Mouse (Mus musculus): Measurements from ENCODE around the gene Teddm1b. TPM values are rescaled to one million over a fixed set of nuclear protein-coding genes. Genes with fewer than 3 reads are reported as not detected.
A peak's percentile ranks its signal among the peaks of the same experiment; 100 is the strongest.

The Teddm1b gene
- total RNA-seq, 2 experiments from 2014 or later: not detected

GRCm38 (mm10) chr1:153903006-153903405, 28.9 kb downstream of the Teddm1b start:
- no peak for DNase-seq

GRCm38 (mm10) chr1:153904236-153904635, 30.1 kb downstream of the Teddm1b start:
- no peak for DNase-seq

- no peak for DNase-seq
Measured at GRCm38 (mm10) chr1:153905884-153906283, 31.7 kb downstream of the Teddm1b start.

GRCm38 (mm10) chr1:153908208-153908607, 34.1 kb downstream of the Teddm1b start:
- DNase-seq: no peak

GRCm38 (mm10) chr1:153908741-153909140, 34.6 kb downstream of the Teddm1b start:
- DNase-seq: no peak

- no peak for DNase-seq
Measured at GRCm38 (mm10) chr1:153909213-153909962, 35.2 kb downstream of the Teddm1b start.

GRCm38 (mm10) chr1:153909963-153910291, 35.8 kb downstream of the Teddm1b start:
- DNase-seq: no peak

- no peak for DNase-seq
Measured at GRCm38 (mm10) chr1:153910423-153910822, 36.3 kb downstream of the Teddm1b start.

- no peak for DNase-seq
Measured at GRCm38 (mm10) chr1:153911276-153911795, 37.2 kb downstream of the Teddm1b start.

- no peak for DNase-seq
Measured at GRCm38 (mm10) chr1:153913869-153914268, 39.7 kb downstream of the Teddm1b start.

GRCm38 (mm10) chr1:153918521-153919206, 44.5 kb downstream of the Teddm1b start:
- no peak for DNase-seq

- no peak for DNase-seq
Measured at GRCm38 (mm10) chr1:153921642-153922041, 47.5 kb downstream of the Teddm1b start.

GRCm38 (mm10) chr1:153922571-153923021, 48.5 kb downstream of the Teddm1b start:
- peak; percentile 92 for DNase-seq

GRCm38 (mm10) chr1:153924395-153925385, 50.5 kb downstream of the Teddm1b start:
- DNase-seq: no peak

Small RNAs within 50 kb of the gene (microRNA-seq; reads per million reads assigned to microRNA genes)
- 0.74 to 5.6 reads per million in 2 experiments for gene Mir8114 (ENCODE audit: borderline replicate concordance in 2 of 2)

Other genes starting within 250 kb of the Teddm1b start
- under 1 TPM in 1 of 2 experiments, not detected in 1; 0.32 TPM for gene Rgs8, start 221.3 kb upstream of the Teddm1b start, total RNA-seq (2021)
- gene Rgs16, start 134.0 kb upstream of the Teddm1b start, total RNA-seq (2021): 1 to 10 TPM; 1.1 to 1.6 TPM
- gene Rnasel, start 124.9 kb upstream of the Teddm1b start, total RNA-seq (2021): 1 to 10 TPM; 1.5 to 3.2 TPM
- not detected for gene Rgsl1, start 30.2 kb upstream of the Teddm1b start, total RNA-seq (2021)
- gene Teddm1a, start 17.4 kb downstream of the Teddm1b start, total RNA-seq (2021): not detected
- gene Glul, start 25.6 kb downstream of the Teddm1b start, total RNA-seq (2021): 100 to 1,000 TPM; 232 to 471 TPM
- 1 to 10 TPM; 1.6 to 2.3 TPM for gene Teddm2, start 25.9 kb downstream of the Teddm1b start, total RNA-seq (2021)